Mouse (Mus musculus) right cerebral cortex, adult 2 months (tissue): ENCODE measurements around the gene Natd1.
A peak's percentile ranks its signal among the peaks of the same experiment; 100 is the strongest.
"Not testable (repeated sequence)": the region's sequence is repeated elsewhere in the genome, so short reads cannot be mapped to it uniquely, and the experiment has no call there.

Source experiments
- DNase-seq, 2 experiments: peaks; one replicate each; pipeline ENCODE4 v3.0.0; 2021 to 2022; ENCODE audit warnings: low spot score in 2 of 2

Gene Natd1

DNA sequence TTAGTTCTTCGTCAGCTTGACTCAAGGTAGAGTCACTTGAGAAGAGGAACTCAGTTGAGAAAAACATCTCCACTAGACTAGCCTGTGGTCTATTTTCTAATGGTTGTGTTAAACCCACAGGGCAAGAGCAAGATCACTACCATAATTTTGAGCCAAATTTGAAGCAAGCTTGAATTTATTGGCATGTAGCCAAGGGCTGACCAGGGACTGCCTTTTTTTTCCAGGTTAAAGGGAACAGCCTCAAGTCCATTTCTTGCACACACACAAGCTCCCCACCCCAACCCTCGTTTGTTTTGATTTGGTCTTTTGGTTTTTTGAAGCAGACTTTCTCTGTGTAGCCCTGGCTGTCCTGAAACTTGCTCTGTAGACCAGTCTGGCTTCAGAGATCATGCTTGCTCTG, 24.7 kb downstream of the Natd1 start:
- DNase-seq: no peak

DNA sequence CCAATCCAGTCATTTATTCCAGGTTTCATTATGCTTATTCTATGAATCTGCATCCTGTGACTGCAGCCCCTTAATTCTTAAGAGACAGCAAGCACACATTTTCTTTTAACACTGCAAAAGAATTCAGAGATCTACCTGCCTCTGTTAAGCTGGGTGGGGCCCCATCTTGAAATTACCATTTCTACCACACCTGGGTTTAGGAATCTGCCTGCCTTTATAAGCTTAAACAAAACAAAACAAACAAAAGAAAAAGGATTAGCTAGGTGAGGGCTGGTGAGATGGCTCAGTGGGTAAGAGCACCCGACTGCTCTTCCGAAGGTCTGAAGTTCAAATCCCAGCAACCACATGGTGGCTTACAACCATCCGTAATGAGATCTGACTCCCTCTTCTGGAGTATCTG, 27.6 kb downstream of the Natd1 start:
- not testable (repeated sequence) for DNase-seq

DNA sequence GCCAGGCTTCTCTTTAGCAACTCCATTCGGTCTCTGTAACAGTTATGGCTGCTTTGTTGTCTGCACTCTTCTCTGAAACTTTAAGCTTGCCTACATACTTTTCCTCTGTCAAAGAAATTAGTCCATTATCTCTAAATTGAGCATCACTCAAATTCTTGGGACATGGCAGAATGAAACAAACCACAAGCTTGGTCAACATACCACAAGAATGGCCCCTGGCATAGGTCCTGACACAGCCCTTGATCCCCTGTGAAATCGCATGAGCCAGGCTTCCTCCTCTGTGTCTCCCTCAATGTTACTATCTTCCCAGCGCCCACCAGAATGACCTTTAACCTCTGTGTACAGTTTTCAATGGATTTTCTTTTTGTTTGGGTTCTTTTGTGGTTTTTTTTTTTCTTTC, 32.2 kb downstream of the Natd1 start:
- DNase-seq: no peak

DNA sequence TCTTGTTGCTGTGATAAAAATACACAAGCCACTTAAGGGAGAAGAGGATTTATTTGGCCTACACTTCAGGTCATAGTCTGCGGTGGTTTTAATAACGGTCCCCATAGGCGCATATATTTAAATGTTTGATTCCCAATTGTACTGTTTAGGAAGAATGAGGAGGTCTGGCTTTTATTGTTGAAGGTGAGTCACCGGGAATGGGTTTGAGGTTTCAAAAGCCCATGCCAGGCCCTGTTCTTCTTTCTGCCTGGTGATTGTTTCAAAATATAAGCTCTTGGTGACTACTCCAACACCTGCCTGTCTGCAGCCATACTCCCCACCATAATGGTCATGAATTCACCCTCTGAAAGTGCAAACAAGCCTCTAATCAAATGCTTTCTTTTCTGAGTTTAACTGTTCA, 34.0 kb downstream of the Natd1 start:
- no peak for DNase-seq

DNA sequence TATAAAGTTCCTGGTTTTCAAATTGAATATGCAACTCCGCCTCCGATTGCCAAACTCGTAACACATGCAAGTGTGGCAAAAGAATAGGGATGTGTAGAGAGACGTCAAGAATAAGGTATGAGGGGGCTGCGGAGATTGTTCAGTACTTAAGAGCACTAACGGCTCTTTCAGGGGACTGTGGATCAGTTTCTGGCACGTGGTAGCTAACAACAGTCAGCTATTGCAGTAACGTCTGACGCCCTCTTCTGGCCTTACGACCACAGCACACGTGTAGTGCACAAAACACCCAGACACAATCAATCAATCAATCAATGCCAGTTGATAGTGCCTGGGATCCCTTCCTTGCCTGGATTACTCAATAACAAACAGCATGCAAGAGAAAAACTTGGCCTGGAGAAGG, 35.1 kb downstream of the Natd1 start:
- peak; percentile 31 to 53 for DNase-seq

DNA sequence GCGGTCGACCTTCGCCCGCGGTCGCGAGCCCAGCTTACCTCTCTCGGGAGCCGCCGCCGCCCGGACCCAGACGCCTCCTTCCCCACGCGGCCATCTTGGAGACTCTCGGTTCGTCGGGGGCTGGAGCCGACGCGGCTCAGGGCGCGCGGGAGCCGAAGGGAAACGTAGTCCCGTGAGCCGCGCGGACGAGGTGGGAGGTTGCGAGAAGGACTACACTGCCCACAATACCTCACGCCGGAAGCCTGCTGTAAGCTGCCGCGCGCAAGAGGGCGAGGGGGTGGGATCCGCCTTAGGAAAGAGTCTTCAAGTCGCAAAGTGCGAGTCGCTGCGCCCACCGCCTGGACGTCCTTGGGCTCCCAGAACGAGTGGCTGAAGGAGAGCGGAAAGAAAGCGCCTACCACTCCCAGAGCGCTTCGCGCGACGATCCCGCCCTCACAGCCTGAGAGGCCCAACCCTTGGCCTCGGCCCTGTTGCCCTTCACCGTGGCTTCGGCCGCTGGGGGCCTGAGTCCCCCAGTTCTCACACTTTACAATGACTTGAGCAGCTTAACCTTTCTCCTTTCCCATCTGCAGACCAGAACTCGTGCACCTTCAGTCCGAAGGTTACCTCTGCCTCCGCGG, 35.8 kb downstream of the Natd1 start, which contains the start of gene Tmem11:
Tmem11 (minus strand) TSS at position 598 of the 620 bp plus-strand sequence.
- DNase-seq: peak; percentile 97 to 98

DNA sequence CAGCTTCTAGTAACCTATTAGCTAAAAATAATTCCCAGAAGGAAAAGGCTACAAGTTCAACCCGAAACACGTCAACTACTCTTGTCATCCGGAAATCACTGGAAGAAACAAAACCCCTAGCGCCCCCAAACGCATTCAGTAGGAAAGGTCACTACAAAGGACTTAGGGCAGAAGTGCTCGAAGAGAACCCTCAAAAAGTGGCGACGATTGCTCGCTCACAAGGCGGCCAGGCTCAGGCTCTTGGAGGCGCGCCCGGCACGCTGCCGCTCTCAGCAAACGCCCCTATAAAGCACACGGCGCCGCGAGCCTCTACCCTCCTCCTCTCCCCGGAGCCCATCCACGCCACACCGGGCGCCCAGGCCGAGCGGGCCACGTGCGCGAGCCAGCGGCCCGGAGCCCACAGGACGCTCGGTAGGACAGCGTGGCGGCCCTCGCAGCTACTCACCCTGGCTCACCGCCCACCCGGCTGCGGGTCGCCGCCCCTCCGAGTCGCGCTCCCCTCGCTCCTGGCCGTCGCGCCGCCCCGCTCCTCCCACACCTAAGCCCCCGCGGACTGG, 36.4 kb downstream of the Natd1 start:
- DNase-seq: peak in 1 of 2 experiments; percentile 47

DNA sequence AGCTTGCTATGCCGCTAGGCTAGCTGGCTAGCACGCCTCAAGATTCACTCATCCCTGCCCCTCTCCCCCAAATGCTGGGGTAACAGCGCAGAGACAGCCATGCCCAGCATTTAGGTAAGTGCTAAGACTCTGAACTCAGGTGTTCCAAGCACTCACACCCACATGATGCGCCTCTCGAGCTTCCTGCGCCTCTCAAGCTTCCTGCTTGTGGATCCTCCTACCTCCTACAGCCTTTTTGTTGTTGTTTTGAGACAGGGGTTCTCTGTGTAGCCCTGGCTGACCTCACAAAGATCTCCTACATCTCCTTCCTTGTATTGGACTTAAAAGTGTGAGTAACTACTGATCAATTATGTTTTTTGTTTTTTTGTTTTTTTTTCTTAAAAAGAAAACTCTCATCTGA, 41.4 kb downstream of the Natd1 start:
- DNase-seq: no peak

DNA sequence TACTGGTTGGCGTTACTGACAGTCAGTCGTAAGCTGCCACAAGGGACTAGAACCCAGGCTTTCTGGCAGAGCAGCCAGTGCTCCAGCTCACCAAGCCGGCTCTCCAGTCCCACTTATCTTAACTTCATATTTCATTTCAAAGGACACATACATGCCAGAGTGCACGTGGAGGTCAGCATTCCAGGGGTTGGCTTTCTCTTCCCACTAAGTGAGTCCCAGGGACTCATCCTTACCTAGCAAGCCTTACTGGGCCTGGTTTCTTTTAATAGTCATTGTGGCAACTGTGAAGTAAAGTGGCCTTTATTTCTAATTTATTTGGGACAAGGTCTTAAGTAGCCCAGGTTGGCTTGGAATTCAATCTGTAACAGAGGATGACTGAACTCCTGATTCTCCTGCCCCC, 43.1 kb downstream of the Natd1 start:
- no peak for DNase-seq

DNA sequence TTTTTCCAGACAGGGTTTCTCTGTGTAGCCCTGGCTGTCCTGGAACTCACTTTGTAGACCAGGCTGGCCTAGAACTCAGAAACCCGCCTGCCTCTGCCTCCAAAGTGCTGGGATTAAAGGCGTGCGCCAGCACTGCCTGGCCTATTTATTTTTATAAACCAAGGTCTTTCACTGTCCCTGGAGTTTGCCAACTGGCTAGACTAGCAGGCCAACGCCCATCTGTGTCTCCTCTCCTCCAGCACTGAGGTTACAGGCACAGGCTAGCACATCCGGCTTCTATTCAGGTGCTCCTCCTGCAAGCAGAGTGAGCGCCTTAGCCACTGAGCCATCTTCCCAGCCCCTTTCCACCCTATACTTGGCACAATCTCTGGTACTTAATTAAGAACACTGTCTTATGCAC, 45.1 kb downstream of the Natd1 start:
- not testable (repeated sequence) for DNase-seq

DNA sequence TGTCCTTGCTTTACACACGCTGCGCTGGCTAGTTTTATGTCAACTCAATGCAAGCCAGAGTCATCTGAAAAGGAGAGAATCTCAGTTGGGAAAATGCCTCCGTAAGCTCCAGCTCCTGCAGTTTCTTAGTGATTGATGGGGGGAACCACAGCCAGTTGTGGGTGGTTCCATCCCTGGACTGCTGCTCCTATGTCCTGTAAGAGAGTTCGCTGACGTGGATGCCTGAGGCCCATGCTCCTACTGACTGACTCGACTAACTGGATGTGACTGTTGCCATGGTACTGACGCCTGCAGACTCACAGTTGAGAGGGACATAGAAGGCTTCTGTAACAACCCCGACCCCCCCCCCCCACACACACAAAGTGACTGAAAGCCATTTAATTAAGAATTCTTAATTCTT, 46.6 kb downstream of the Natd1 start:
- no peak for DNase-seq

DNA sequence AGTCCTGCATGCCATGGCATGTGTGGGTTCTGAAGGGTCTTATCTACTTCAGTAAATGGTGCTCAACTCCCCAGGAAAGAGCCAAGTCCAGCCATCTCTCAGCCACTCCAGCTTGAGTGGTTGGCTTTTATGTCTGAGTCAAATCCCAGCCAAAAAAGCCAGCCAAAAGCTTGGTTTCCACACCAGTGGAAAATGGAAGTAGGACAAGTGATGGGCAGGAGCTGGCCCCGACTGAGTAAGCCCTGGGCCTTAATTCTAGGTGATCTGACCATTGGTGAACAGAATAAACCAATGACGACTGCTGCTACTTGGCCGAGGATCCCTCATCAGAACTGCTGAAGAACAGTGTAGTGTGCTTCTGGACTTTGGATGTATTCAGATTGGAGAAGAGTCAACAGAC, 47.1 kb downstream of the Natd1 start:
- DNase-seq: no peak

DNA sequence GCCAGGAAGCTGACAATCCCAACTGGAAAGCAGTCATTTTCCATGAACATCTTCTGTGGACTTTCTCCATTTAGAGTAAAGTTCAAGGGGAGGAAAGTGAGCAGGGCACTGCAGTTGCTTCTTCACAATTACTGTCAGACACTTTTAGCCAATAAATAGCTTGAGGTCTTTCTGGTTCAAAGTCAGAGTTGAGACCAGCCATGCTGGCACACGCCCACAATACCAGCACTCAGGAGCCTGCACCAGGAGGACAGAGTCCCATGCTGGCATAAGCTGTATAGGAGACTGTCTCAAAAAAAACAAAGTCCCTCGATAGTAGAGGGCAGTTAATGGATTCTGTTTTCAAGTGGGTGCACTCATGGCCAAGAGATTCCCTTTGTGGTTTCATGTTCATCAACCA, 48.5 kb downstream of the Natd1 start:
- no peak for DNase-seq

DNA sequence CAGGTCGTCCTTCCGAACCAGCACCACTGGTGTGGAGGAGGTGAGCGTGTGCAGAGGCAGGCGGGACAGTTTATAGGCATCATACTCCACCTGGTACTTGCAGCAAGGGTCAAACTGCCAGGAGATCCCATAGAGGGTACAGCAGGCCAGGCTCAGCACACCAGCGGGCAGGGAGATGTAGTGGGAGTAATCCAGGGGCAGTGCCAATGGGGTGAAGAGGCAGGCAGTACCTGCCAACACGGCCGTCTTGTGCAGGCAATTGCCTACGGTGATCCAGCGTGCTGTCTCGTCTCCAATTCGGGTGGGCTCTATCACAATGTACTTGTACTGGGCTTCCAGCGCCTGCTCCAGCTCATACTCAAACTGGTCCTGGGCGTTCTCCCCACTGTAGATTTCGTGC, 49.6 kb downstream of the Natd1 start:
- no peak for DNase-seq

DNA sequence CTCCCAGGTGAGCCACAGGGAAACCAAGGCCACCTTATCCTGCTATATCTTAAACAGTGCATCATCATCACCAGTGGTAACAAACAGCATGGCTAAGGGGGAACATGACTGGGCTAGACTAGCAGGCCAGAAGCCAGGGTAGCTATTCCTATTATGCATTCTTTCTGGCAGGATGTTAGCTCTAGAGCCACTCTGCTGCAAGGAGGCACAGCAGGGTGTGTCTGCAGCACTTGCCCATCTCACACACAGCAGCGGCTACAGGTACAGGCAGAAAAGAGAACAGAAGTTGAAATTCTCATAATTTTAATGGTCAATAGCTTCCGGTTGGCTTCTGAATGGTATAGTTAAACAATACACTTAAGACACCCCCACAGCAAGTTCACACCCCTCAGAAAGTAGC, 50.4 kb downstream of the Natd1 start:
- no peak for DNase-seq

DNA sequence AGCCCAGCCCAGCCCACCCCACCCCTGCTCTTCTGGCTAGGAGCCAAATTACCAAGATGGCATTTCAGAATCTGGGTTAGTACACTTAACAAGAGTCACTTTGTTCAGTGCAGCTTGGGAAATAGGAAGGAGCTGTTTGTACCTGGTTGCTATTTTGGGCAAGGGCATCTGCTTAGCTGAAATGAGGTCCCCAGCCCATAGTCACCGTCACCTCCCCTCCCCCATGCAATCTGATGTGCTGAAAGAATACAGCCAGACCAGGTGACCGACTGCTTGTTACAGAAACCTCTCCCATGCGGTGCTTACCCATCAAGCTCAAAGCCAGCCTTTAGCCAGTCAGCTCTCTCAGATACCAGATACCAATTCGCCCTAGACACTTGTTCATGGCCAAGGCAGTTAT, 51.4 kb downstream of the Natd1 start:
- DNase-seq: no peak

DNA sequence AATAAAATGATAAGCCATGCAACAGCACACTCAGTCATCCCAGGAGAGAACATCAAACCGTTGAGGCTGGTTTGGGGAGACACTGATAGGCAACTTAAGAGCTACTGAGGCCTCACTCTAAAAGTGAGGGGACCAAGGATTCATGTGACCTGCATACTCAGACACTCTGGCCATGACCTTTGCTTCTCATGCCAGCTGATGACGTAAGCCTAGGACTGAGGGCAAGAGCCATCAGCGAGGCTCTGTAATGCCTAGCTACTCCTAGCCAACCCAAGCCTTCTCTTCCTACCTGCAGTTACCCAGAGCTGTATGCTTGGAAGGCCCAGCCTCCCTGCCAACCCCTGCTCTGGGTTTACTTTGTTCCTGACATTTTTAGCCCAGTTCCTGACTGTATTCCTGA, 52.6 kb downstream of the Natd1 start:
- no peak for DNase-seq

DNA sequence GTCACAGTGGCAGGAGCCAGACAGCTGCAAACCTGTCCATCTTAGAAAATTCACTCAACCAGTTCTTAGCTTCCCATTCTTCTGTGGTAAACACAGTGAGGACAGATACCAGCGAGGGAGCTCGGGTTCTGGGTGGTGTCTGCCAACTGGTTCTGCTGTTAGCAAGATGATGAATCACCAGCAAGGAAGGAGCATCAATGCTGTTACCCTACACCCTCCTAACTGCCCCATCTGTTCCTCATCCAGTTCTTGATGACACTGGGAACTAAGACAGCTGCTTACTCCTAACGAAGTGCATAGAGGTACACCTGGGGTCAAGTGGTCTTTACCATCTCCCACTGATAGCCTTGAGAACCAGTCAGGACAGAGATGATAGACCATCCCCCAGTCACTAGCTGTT, 58.0 kb downstream of the Natd1 start:
- peak; percentile 24 to 28 for DNase-seq
